Mouse (Mus musculus) erythroblast, embryonic 14.5 days (primary cell): ENCODE measurements around the gene Ttll3.

Experiments
- GATA1 ChIP-seq: IDR thresholded peaks from 2 replicates; pipeline ENCODE4 v1.6.1; 2012; ENCODE audit warnings: low read length, inconsistent platforms, mixed read lengths
- TAL1 ChIP-seq: IDR thresholded peaks from 3 replicates; pipeline ENCODE4 v1.6.1; 2012; ENCODE audit warnings: low read length, inconsistent platforms, mixed read lengths

- TF ChIP-seq TAL1 (no peak), GATA1 (no peak)
Measured at GRCm38 (mm10) chr6:113379246-113379645, 9.8 kb upstream of the Ttll3 start.
